Mouse (Mus musculus) MEL (cell line): Measurements from ENCODE around the gene Lrrc49. TPM values are rescaled to one million over a fixed set of nuclear protein-coding genes. Genes with fewer than 3 reads are reported as not detected.

Source experiments
- DNase-seq: peaks from one replicate; pipeline ENCODE4 v3.0.0; 2011; ENCODE audit warnings: low read depth, low spot score
- H3K27ac ChIP-seq: 2 replicates; pipeline ENCODE4 v1.5.1; 2012; ENCODE audit warnings: low read depth, mild to moderate bottlenecking, control low read depth, low read length, moderate library complexity; ENCODE audit not compliant: control insufficient read depth
- H3K27me3 ChIP-seq, 2 experiments: fragments of 150-350 bp in 1 of 2; sonication (generic) in 1 of 2; 2 replicates each; pipeline ENCODE4 v1.6.1; 2012; ENCODE audit warnings: low read length in 2 of 2, mild to moderate bottlenecking in 2 of 2, improper control_type of control experiment in 1 of 2, moderate library complexity in 1 of 2; ENCODE audit not compliant: insufficient read depth in 2 of 2, control insufficient read depth in 1 of 2
- H3K36me3 ChIP-seq, 2 experiments: 2 replicates each; pipeline ENCODE4 v1.6.1; 2012 to 2014; ENCODE audit warnings: low read length in 2 of 2, improper control_type of control experiment in 1 of 2, inconsistent platforms in 1 of 2, mild to moderate bottlenecking in 1 of 2; ENCODE audit not compliant: insufficient read depth in 2 of 2, control insufficient read depth in 1 of 2
- H3K4me1 ChIP-seq, 2 experiments: fragments of 150-350 bp in 1 of 2; sonication (generic) in 1 of 2; 2 replicates each; pipeline ENCODE4 v1.6.1; 2012; ENCODE audit warnings: low read length in 2 of 2, improper control_type of control experiment in 1 of 2, mild to moderate bottlenecking in 1 of 2; ENCODE audit not compliant: insufficient read depth in 2 of 2, control insufficient read depth in 1 of 2
- H3K4me3 ChIP-seq, 2 experiments: fragments of 150-350 bp in 1 of 2; sonication (generic) in 1 of 2; 2 replicates each; pipeline ENCODE4 v1.5.1; 2012; ENCODE audit warnings: low read depth in 2 of 2, low read length in 2 of 2, mild to moderate bottlenecking in 2 of 2, moderate library complexity in 2 of 2, control low read depth in 1 of 2, improper control_type of control experiment in 1 of 2; ENCODE audit not compliant: control insufficient read depth in 1 of 2, insufficient read depth in 1 of 2
- H3K79me2 ChIP-seq: 2 replicates; pipeline ENCODE4 v1.6.1; 2012; ENCODE audit warnings: mild to moderate bottlenecking, low read length, moderate library complexity; ENCODE audit not compliant: control insufficient read depth, poor library complexity, insufficient read depth
- H3K9ac ChIP-seq: 2 replicates; pipeline ENCODE4 v1.6.1; 2012; ENCODE audit warnings: low read depth, mild to moderate bottlenecking, control low read depth, low read length, moderate library complexity; ENCODE audit not compliant: control insufficient read depth, poor library complexity, severe bottlenecking
- H3K9me3 ChIP-seq: fragments of 150-350 bp; sonication (generic); replicated peaks from 2 replicates; pipeline ENCODE4 v1.6.1; 2012; ENCODE audit warnings: mild to moderate bottlenecking, low read length, improper control_type of control experiment, moderate library complexity; ENCODE audit not compliant: insufficient read depth
- CHD1 ChIP-seq: IDR thresholded peaks from 2 replicates; pipeline ENCODE4 v1.6.1; 2012; ENCODE audit warnings: low read depth, mild to moderate bottlenecking, inconsistent platforms, low read length, improper control_type of control experiment
- CHD2 ChIP-seq: IDR thresholded peaks from 2 replicates; pipeline ENCODE4 v1.6.1; 2011; ENCODE audit warnings: low read length, improper control_type of control experiment
- CTCF ChIP-seq, 3 experiments: IDR thresholded peaks in 2 of 3; conservative IDR thresholded peaks in 1 of 3; 2 replicates each; pipeline ENCODE4 v1.5.1; 2011 to 2012; ENCODE audit warnings: low read length in 3 of 3, low read depth in 2 of 3, mild to moderate bottlenecking in 2 of 3, improper control_type of control experiment in 1 of 3, inconsistent platforms in 1 of 3, mixed read lengths in 1 of 3, moderate library complexity in 1 of 3; ENCODE audit not compliant: control insufficient read depth in 1 of 3, insufficient read depth in 1 of 3, poor library complexity in 1 of 3, severe bottlenecking in 1 of 3
- ELF1 ChIP-seq: IDR thresholded peaks from 2 replicates; pipeline ENCODE4 v1.6.1; 2014; ENCODE audit warnings: low read depth, mild to moderate bottlenecking, inconsistent platforms, low read length, improper control_type of control experiment, moderate library complexity
- ETS1 ChIP-seq: IDR thresholded peaks from 2 replicates; pipeline ENCODE4 v1.6.1; 2012; ENCODE audit warnings: low read depth, mild to moderate bottlenecking, inconsistent platforms, low read length, improper control_type of control experiment, moderate library complexity
- GABPA ChIP-seq: IDR thresholded peaks from 2 replicates; pipeline ENCODE4 v1.6.1; 2012; ENCODE audit warnings: low read depth, mild to moderate bottlenecking, inconsistent platforms, low read length, improper control_type of control experiment, moderate library complexity
- GATA1 ChIP-seq: IDR thresholded peaks from 2 replicates; pipeline ENCODE4 v1.6.1; 2011; ENCODE audit warnings: low read depth, low read length, improper control_type of control experiment
- HCFC1 ChIP-seq: IDR thresholded peaks from 2 replicates; pipeline ENCODE4 v1.6.1; 2012; ENCODE audit warnings: low read depth, mild to moderate bottlenecking, inconsistent platforms, low read length, improper control_type of control experiment, moderate library complexity
- JUND ChIP-seq: IDR thresholded peaks from 2 replicates; pipeline ENCODE4 v1.6.1; 2011; ENCODE audit warnings: low read depth, mild to moderate bottlenecking, improper control_type of control experiment, low read length
- MAFK ChIP-seq: IDR thresholded peaks from 2 replicates; pipeline ENCODE4 v1.6.1; 2011; ENCODE audit warnings: low read depth, mild to moderate bottlenecking, low read length, improper control_type of control experiment, borderline replicate concordance
- MAX ChIP-seq: IDR thresholded peaks from 2 replicates; pipeline ENCODE4 v1.6.1; 2011; ENCODE audit warnings: low read length, improper control_type of control experiment
- MXI1 ChIP-seq: IDR thresholded peaks from 2 replicates; pipeline ENCODE4 v1.6.1; 2011; ENCODE audit warnings: mild to moderate bottlenecking, low read depth, low read length, improper control_type of control experiment
- MYB ChIP-seq: IDR thresholded peaks from 2 replicates; pipeline ENCODE4 v1.6.1; 2011; ENCODE audit warnings: mild to moderate bottlenecking, low read depth, low read length, improper control_type of control experiment
- MYC ChIP-seq: IDR thresholded peaks from 2 replicates; pipeline ENCODE4 v1.6.1; 2011; ENCODE audit warnings: low read depth, mild to moderate bottlenecking, low read length, improper control_type of control experiment, moderate library complexity
- NELFE ChIP-seq: IDR thresholded peaks from 2 replicates; pipeline ENCODE4 v1.6.1; 2011; ENCODE audit warnings: low read depth, low read length, improper control_type of control experiment
- POLR2A ChIP-seq, 2 experiments: IDR thresholded peaks; 2 replicates each; pipeline ENCODE4 v1.6.1; 2011 to 2012; ENCODE audit warnings: low read length in 2 of 2, mild to moderate bottlenecking in 2 of 2, control low read depth in 1 of 2, improper control_type of control experiment in 1 of 2, low read depth in 1 of 2, moderate library complexity in 1 of 2; ENCODE audit not compliant: control insufficient read depth in 1 of 2, insufficient read depth in 1 of 2, poor library complexity in 1 of 2
- POLR2AphosphoS5 ChIP-seq: IDR thresholded peaks from 2 replicates; pipeline ENCODE4 v1.6.1; 2012; ENCODE audit warnings: low read depth, borderline replicate concordance, mild to moderate bottlenecking, inconsistent platforms, low read length, moderate library complexity, mixed read lengths
- RAD21 ChIP-seq: IDR thresholded peaks from 2 replicates; pipeline ENCODE4 v1.6.1; 2011; ENCODE audit warnings: mild to moderate bottlenecking, low read depth, low read length, improper control_type of control experiment
- SIN3A ChIP-seq: IDR thresholded peaks from 2 replicates; pipeline ENCODE4 v1.6.1; 2012; ENCODE audit warnings: low read length, improper control_type of control experiment, inconsistent platforms
- SMC3 ChIP-seq: IDR thresholded peaks from 2 replicates; pipeline ENCODE4 v1.6.1; 2011; ENCODE audit warnings: low read depth, low read length, improper control_type of control experiment
- TCF12 ChIP-seq: IDR thresholded peaks from 2 replicates; pipeline ENCODE4 v1.6.1; 2014; ENCODE audit warnings: low read depth, mild to moderate bottlenecking, inconsistent platforms, low read length, improper control_type of control experiment, moderate library complexity
- UBTF ChIP-seq: IDR thresholded peaks from 2 replicates; pipeline ENCODE4 v1.6.1; 2012; ENCODE audit warnings: low read depth, mild to moderate bottlenecking, inconsistent platforms, low read length, improper control_type of control experiment, moderate library complexity, borderline replicate concordance; ENCODE audit not compliant: insufficient read depth
- USF1 ChIP-seq: IDR thresholded peaks from 2 replicates; pipeline ENCODE4 v1.6.1; 2014; ENCODE audit warnings: low read depth, mild to moderate bottlenecking, inconsistent platforms, low read length, improper control_type of control experiment, moderate library complexity
- USF2 ChIP-seq, 2 experiments: IDR thresholded peaks; 2 replicates each; pipeline ENCODE4 v1.6.1; 2011 to 2012; ENCODE audit warnings: improper control_type of control experiment in 2 of 2, low read length in 2 of 2, borderline replicate concordance in 1 of 2, inconsistent platforms in 1 of 2, low read depth in 1 of 2, mild to moderate bottlenecking in 1 of 2; ENCODE audit not compliant: insufficient read depth in 1 of 2
- ZC3H11A ChIP-seq: IDR thresholded peaks from 2 replicates; pipeline ENCODE4 v1.6.1; 2012; ENCODE audit warnings: low read depth, mild to moderate bottlenecking, inconsistent platforms, low read length, improper control_type of control experiment
- ZMIZ1 ChIP-seq: IDR thresholded peaks from 2 replicates; pipeline ENCODE4 v1.6.1; 2012; ENCODE audit warnings: low read depth, mild to moderate bottlenecking, inconsistent platforms, low read length, improper control_type of control experiment, moderate library complexity
- ZNF384 ChIP-seq: IDR thresholded peaks from 2 replicates; pipeline ENCODE4 v1.6.1; 2012; ENCODE audit warnings: low read depth, mild to moderate bottlenecking, inconsistent platforms, low read length, improper control_type of control experiment
- polyA plus RNA-seq, 2 experiments: library from polyadenylated mRNA; stranded (reverse) in 1 of 2; unstranded in 1 of 2; fragments of >175 nt in 1 of 2; fragments of >200 nt in 1 of 2; gene quantifications; 2 replicates each; pipeline versions ENCODE4 v1.2.1 to v1.2.4; 2012; ENCODE audit warnings: low replicate concordance in 2 of 2, low read depth in 1 of 2; ENCODE audit not compliant: insufficient read length in 2 of 2, insufficient read depth in 1 of 2, missing spikeins in 1 of 2
- total RNA-seq: library from RNA; depleted of rRNA; stranded (reverse); fragments of 300-350 nt; gene quantifications from 2 replicates; pipeline ENCODE4 v1.2.3, GENCODE M21; 2012

Gene Lrrc49
- total and polyA plus RNA-seq, 3 experiments, result 2.7 to 5.5 TPM; not detected in 1

DNA sequence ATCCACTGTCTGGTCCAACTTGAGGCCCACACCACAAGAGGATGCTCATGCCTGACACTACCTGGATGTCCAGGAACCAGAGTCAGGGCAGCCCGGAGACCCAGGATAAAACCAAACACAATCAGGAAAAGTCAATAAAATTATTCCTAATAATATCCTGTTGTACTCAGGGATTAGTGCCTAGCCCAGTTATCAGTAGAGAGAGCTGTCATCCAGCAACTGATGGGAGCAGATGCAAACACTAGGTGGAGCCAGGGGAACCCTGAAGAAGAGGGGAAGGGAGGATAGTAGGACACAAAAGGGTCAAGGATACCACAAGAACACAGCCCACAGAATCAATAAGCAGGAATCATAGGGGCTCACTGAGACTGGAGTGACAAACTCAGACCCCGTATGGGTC is 19.6 kb upstream of the Lrrc49 start:
- H3K4me1 ChIP-seq, result no peaks in the 10 kb centered on the region
- TF ChIP-seq MXI1 (no peak), MYB (no peak), CHD1 (no peak), USF1 (no peak), ETS1 (no peak), ELF1 (no peak), MYC (no peak), POLR2A (IDR thresholded peaks at IDR 0.05; ENCODE audit: control insufficient read depth in 1 of 2, insufficient read depth in 1 of 2, low read depth in 1 of 2, low read length in 2 of 2, poor library complexity in 1 of 2) (no peak), GATA1 (no peak), TCF12 (no peak), ZNF384 (no peak), ZMIZ1 (no peak), MAX (no peak), USF2 (IDR thresholded peaks at IDR 0.05; ENCODE audit: borderline replicate concordance in 1 of 2, insufficient read depth in 1 of 2, low read depth in 1 of 2, low read length in 2 of 2) (no peak), UBTF (no peak), JUND (no peak), ZC3H11A (no peak), CHD2 (no peak), HCFC1 (no peak), SIN3A (no peak)
- H3K36me3 ChIP-seq, result no peaks in the 10 kb centered on the region
- H3K27me3 ChIP-seq, result no peaks in the 10 kb centered on the region
- H3K27ac ChIP-seq, result no peak overlapping the region
- no peak overlapping the region for H3K9ac ChIP-seq
- no peaks in the 10 kb centered on the region for H3K79me2 ChIP-seq
- no peak overlapping the region for H3K4me3 ChIP-seq
- DNase-seq, result no peak
- H3K9me3 ChIP-seq, result no peaks in the 10 kb centered on the region

DNA sequence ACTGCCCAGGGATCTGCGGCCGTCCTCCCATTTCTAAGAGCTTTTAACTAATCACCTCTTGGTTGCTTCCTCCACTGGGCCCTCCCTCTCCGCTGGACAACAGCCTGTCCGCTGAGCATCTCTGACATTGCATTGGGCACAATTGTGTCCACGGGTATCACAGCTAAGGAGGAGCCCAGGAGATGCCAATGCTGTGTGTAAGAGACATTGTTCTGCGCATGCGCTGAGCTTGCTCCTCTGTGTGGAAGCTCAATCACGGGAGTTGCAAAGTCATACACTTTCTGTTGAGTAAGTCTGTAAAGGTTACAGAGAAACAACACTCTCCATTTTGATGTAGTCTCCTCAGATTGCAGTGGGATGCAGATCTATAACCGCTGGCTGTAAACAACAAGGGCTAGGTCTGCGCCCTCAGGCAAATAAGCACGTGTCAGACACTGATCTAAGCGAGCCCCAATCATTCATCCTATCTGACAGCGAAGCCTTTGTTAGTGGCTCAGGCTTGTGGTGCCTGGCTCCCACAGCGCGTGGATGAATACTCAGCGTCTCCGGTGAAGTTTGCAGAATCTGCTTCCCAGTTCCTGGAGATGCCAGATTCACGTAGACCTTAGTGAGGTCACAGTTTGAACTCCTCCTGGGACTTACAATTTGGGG is 11.7 kb upstream of the Lrrc49 start:
- no peaks in the 10 kb centered on the region for H3K79me2 ChIP-seq
- TF ChIP-seq CTCF (IDR thresholded peaks at IDR 0.05 in 2 of 3, conservative IDR thresholded peaks at IDR 0.05 in 1 of 3; ENCODE audit: control insufficient read depth in 1 of 3, insufficient read depth in 1 of 3, low read depth in 2 of 3, low read length in 3 of 3, poor library complexity in 1 of 3, severe bottlenecking in 1 of 3) (no peak), CHD2 (no peak), SIN3A (no peak), ZMIZ1 (no peak), SMC3 (no peak), GABPA (no peak), POLR2AphosphoS5 (no peak), MAFK (no peak), CHD1 (no peak), TCF12 (no peak), POLR2A (IDR thresholded peaks at IDR 0.05; ENCODE audit: control insufficient read depth in 1 of 2, insufficient read depth in 1 of 2, low read depth in 1 of 2, low read length in 2 of 2, poor library complexity in 1 of 2) (no peak), JUND (no peak), RAD21 (no peak), MXI1 (no peak), USF1 (no peak), NELFE (no peak)
- H3K27ac ChIP-seq, result no peak overlapping the region
- no peak overlapping the region for H3K9ac ChIP-seq
- H3K9me3 ChIP-seq, result no peaks in the 10 kb centered on the region
- no peaks in the 10 kb centered on the region for H3K36me3 ChIP-seq
- H3K27me3 ChIP-seq, result no peaks in the 10 kb centered on the region
- H3K4me1 ChIP-seq, result no peaks in the 10 kb centered on the region
- DNase-seq, result no peak
- no peak overlapping the region for H3K4me3 ChIP-seq
